Mouse (Mus musculus) erythroblast, embryonic 14.5 days (primary cell): ENCODE measurements around the gene Agpat4. TPM values are rescaled to one million over a fixed set of nuclear protein-coding genes. Genes with fewer than 3 reads are reported as not detected.
A peak's percentile ranks its signal among the peaks of the same experiment; 100 is the strongest.

ENCODE experiments used
- H3K27me3 ChIP-seq: 2 replicates; pipeline ENCODE4 v1.6.1; 2012; ENCODE audit warnings: inconsistent platforms; ENCODE audit not compliant: control insufficient read depth
- H3K36me3 ChIP-seq: 2 replicates; pipeline ENCODE4 v1.6.1; 2012; ENCODE audit warnings: mild to moderate bottlenecking, inconsistent platforms; ENCODE audit not compliant: control insufficient read depth
- H3K4me1 ChIP-seq: 2 replicates; pipeline ENCODE4 v1.6.1; 2012; ENCODE audit warnings: inconsistent platforms; ENCODE audit not compliant: control insufficient read depth
- H3K4me3 ChIP-seq: replicated peaks from 2 replicates; pipeline ENCODE3; 2012; ENCODE audit warnings: moderate library complexity, mild to moderate bottlenecking, inconsistent platforms
- H3K9me3 ChIP-seq: 2 replicates; pipeline ENCODE4 v1.6.1; 2012; ENCODE audit warnings: low read length, inconsistent platforms, mixed read lengths; ENCODE audit not compliant: control insufficient read depth
- GATA1 ChIP-seq: IDR thresholded peaks from 2 replicates; pipeline ENCODE4 v1.6.1; 2012; ENCODE audit warnings: low read length, inconsistent platforms, mixed read lengths
- TAL1 ChIP-seq: IDR thresholded peaks from 3 replicates; pipeline ENCODE4 v1.6.1; 2012; ENCODE audit warnings: low read length, inconsistent platforms, mixed read lengths
- polyA plus RNA-seq: library from polyadenylated mRNA; stranded (reverse); fragments of >175 nt; gene quantifications from 2 replicates; pipeline ENCODE4 v1.2.3, GENCODE M21; 2012

Agpat4 gene
- polyA plus RNA-seq, 1 experiment, result 7.6 TPM

GRCm38 (mm10) chr17:12174221-12174620 is 55.7 kb downstream of the Agpat4 start:
- Histone ChIP-seq H3K36me3 (peaks cover 93% of the 10 kb centered on the region), H3K4me1 (peaks cover 76% of the 10 kb centered on the region)

DNA sequence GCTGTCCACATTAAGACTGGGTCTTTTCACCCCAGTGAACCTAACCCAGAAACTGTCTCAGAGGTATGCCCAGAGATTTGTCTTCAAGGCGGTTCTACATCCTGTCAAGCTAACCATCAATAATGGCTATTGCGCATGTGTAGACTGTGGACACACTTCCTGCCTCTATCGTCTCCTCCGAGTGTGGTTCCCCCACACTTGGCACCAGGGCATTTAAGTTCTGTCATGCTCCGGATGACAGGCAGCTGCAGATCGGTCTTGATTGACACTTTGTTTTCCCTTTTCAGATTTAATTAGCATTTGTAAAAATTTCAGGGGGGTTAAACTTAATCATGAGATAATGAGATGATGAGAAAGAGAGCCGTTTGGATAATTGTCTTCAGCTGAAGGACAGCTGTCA is 56.4 kb downstream of the Agpat4 start:
- no peak for TF ChIP-seq GATA1
- no peak for TF ChIP-seq TAL1
- H3K36me3 ChIP-seq, result peaks cover 94% of the 10 kb centered on the region
- no peaks in the 10 kb centered on the region for H3K27me3 ChIP-seq
- H3K4me1 ChIP-seq, result peaks cover 77% of the 10 kb centered on the region
- H3K9me3 ChIP-seq, result peaks cover 4% of the 10 kb centered on the region
- no peak overlapping the region for H3K4me3 ChIP-seq

More at GRCm38 (mm10) chr17:12174221-12174620, 55.7 kb downstream of the Agpat4 start:
- TF ChIP-seq TAL1 (no peak), GATA1 (no peak)
- Histone ChIP-seq H3K4me3 (no peak overlapping the region), H3K9me3 (peaks cover 4% of the 10 kb centered on the region), H3K27me3 (no peaks in the 10 kb centered on the region)

DNA sequence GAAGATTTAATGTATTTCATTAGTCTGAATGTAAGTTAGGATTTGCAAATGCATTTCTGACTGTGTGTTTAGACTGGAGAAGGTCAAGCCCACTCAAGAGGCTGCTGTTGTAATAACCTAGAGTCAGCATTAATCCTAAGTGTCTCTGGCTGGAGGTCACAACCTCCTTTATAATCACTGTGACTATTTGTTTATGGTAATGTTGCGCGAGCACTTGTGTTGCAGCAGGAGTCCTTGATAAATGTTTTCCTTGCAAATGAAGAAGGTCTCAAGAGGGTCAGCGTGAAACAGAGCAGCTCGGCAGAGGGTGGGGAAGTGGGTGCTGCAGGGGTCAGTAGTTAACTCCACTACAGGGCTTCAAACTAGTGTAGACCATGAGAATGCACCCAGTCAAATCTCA is 57.1 kb downstream of the Agpat4 start:
- H3K27me3 ChIP-seq, result no peaks in the 10 kb centered on the region
- H3K4me1 ChIP-seq, result peaks cover 77% of the 10 kb centered on the region
- H3K36me3 ChIP-seq, result peaks cover 94% of the 10 kb centered on the region
- peaks cover 4% of the 10 kb centered on the region for H3K9me3 ChIP-seq
- H3K4me3 ChIP-seq, result no peak overlapping the region
- TF ChIP-seq TAL1, result no peak
- no peak for TF ChIP-seq GATA1

- no peaks in the 10 kb centered on the region for H3K27me3 ChIP-seq
- peaks cover 4% of the 10 kb centered on the region for H3K9me3 ChIP-seq
- no peak overlapping the region for H3K4me3 ChIP-seq
- H3K36me3 ChIP-seq, result peaks cover 100% of the 10 kb centered on the region
- TF ChIP-seq TAL1, result no peak
- peak; percentile 40; the same call in 1 of the 2 replicates for TF ChIP-seq GATA1
- H3K4me1 ChIP-seq, result peaks cover 86% of the 10 kb centered on the region
These were observed 60.8 kb downstream of the Agpat4 start for GRCm38 (mm10) chr17:12179339-12179738.

- peaks cover 99% of the 10 kb centered on the region for H3K36me3 ChIP-seq
- H3K27me3 ChIP-seq, result no peaks in the 10 kb centered on the region
- peaks cover 4% of the 10 kb centered on the region for H3K9me3 ChIP-seq
- H3K4me1 ChIP-seq, result peaks cover 86% of the 10 kb centered on the region
- TF ChIP-seq GATA1 (no peak), TAL1 (no peak)
- H3K4me3 ChIP-seq, result no peak overlapping the region
These were observed 61.3 kb downstream of the Agpat4 start for GRCm38 (mm10) chr17:12179766-12180165.

GRCm38 (mm10) chr17:12182702-12183485 is 64.4 kb downstream of the Agpat4 start:
- no peaks in the 10 kb centered on the region for H3K9me3 ChIP-seq
- no peak for TF ChIP-seq GATA1
- peaks cover 97% of the 10 kb centered on the region for H3K4me1 ChIP-seq
- peak overlapping the region; percentile 2 for H3K4me3 ChIP-seq
- no peaks in the 10 kb centered on the region for H3K27me3 ChIP-seq
- H3K36me3 ChIP-seq, result peaks cover 94% of the 10 kb centered on the region

- H3K27me3 ChIP-seq, result no peaks in the 10 kb centered on the region
- H3K9me3 ChIP-seq, result peaks cover 6% of the 10 kb centered on the region
- H3K4me3 ChIP-seq, result no peak overlapping the region
- TF ChIP-seq TAL1 (no peak), GATA1 (no peak)
- H3K36me3 ChIP-seq, result peaks cover 93% of the 10 kb centered on the region
- peaks cover 94% of the 10 kb centered on the region for H3K4me1 ChIP-seq
These were observed 65.8 kb downstream of the Agpat4 start for GRCm38 (mm10) chr17:12184283-12184682.

DNA sequence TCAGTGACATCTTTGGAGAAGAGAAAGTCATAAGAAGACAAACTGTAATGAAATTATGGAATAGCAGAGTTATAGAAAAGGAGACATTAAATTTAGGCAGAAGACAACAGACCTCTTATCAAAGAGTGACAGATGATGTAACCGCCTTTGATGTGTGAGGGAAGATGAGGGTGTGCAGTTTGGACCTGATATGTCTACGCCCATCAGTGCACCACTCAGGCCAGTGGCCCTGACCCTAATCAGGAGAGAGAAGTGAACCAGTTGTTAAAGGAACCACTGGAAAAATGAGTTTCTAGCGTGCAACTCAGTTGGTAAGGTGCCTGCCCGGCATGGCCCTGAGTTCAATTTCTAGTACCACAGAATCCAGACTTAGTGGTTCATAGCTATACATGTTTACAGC is 67.4 kb downstream of the Agpat4 start:
- H3K4me1 ChIP-seq, result peaks cover 93% of the 10 kb centered on the region
- H3K4me3 ChIP-seq, result peak overlapping the region; percentile 34
- TF ChIP-seq GATA1 (peak; percentile 71), TAL1 (peak; percentile 72)
- H3K27me3 ChIP-seq, result no peaks in the 10 kb centered on the region
- H3K36me3 ChIP-seq, result peaks cover 92% of the 10 kb centered on the region
- H3K9me3 ChIP-seq, result peaks cover 6% of the 10 kb centered on the region

DNA sequence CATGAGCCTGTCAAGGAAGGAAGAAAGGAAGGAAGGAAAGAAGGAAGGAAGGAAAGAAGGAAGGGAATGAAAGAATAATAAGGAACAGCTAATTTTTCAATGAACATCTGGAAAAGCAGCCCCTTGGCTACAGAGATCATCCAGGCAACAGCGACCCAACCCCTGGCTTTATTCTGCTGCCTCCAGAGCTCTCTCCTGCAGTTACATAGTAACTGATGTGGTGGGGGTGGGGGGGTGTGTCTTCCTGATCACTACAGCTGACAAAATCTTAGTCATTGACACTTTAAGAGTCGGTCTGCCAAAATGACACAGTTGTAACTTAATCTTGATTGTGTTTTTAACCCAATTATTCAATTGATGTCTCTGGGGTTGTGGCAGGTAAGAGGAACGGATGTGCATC is 67.8 kb downstream of the Agpat4 start:
- Histone ChIP-seq H3K9me3 (peaks cover 6% of the 10 kb centered on the region), H3K4me3 (peak overlapping the region; percentile 34), H3K36me3 (peaks cover 92% of the 10 kb centered on the region), H3K4me1 (peaks cover 93% of the 10 kb centered on the region), H3K27me3 (no peaks in the 10 kb centered on the region)
- TF ChIP-seq GATA1, result no peak
- TF ChIP-seq TAL1, result no peak
